Mouse (Mus musculus): ENCODE results near the gene Gm15217.

Gm15217 gene

DNA sequence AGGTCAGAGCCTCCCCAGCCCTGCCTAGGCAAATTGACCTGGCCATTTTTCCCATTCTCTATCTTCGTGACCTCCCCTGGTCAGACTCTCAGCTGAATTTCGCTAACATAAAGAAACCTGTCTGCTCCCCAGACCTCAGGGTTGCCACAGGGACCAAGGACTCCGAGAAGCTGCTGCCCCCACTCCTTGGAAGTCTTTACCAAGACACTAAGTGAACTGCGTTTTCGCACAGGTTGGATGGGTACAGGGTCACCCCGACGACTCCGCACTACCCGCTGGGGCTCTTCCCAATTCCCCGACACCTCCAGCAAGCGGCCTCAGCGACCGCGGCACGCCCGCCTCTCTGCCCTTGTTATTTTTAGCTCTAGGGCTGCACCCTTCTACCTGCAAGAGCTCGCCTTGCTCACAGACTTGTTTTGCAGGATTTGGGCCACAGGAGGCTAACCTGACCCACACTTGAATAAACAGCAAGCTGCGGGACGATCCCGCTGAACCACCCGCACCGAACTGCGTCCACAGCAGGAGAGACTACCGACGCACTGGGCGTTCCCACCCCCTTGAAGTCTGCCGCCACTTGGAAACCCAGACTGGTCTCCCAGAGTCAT, 19.0 kb downstream of the Gm15217 start:
- peak; percentile 49 for DNase-seq

DNA sequence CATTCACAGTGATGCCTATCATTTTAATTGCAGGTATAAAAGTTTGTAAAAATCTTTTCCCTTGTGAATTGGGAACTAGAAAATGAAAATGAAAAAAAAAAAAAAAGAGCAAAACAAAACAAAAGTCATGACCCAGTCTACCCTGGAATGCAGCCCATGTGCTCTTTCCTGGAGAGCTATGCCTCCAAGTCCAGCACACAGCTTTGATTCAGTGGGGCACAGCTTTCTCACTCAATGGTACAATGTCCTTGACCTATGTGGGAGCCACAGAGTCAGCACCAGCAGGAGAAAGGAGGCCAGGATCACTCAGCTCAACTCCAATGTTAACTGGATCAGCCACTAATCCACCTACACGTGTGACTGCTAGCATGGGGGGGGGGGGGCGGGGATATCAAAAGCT, 20.7 kb downstream of the Gm15217 start:
- peak; percentile 27 for DNase-seq

DNA sequence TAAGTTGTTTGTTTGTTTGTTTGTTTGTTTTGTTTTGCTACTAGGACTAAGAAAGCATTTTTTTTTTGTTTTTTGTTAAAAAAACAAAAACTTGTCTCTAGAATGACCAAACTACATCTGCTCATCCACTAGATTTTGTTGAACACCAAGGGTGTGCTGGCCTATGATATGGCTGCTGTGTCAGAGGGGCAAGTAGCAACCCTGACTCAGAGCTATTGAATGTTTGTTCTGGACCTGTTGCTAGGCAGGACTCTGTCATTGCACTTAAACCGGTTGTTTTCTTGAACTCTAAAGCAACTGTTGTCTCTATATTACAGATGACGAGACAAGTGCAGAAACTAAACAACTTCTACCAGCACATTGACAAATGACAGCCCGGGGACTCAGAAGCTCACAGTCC, 29.1 kb downstream of the Gm15217 start:
- DNase-seq = no peak

DNA sequence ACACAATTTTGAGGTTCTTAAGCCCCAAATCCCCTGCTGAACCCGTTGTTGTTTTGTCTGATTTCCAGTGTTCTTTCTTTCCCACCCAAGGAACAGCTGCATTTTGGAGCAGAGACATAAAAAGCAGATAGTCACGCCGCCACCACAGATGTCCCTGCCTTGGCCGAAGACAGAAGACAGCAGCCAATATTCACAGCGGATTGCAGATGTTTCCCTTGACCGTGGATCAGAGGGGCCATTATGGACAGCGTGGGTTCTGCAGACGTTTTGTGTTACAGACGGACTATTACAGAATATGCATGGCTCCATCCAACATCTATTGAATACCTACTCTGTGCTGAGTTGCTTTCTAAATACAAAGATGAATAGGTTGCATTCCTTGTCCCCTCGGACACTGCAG, 29.8 kb downstream of the Gm15217 start:
- no peak for DNase-seq

DNA sequence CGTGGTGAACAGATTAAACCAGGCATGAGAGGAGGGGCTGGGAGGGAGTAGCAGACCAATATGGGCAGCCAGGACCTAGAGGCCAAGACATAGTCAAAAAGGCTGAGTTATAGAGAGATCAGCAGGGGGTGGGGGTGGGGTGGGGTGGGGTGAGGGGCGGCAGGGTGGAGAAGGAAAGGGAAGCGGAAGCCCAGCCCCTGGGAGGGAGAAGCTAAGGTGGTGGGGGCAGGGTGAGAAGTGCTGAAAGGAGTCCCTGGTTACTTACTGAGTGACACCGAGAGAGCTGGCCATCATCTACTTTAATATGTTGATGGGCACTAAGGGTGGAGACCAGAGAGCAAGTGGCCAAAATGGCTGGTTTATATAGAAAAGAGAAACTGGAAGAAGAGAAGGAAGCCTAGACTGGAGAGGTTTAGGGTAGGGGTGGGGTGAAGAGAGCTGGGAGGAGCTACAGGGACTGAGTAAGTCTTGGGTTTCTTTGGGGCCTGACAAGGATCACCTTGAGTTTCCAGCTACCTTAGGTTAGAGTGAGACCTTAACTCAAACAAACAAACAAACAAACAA, 31.4 kb downstream of the Gm15217 start:
- no peak for DNase-seq

DNA sequence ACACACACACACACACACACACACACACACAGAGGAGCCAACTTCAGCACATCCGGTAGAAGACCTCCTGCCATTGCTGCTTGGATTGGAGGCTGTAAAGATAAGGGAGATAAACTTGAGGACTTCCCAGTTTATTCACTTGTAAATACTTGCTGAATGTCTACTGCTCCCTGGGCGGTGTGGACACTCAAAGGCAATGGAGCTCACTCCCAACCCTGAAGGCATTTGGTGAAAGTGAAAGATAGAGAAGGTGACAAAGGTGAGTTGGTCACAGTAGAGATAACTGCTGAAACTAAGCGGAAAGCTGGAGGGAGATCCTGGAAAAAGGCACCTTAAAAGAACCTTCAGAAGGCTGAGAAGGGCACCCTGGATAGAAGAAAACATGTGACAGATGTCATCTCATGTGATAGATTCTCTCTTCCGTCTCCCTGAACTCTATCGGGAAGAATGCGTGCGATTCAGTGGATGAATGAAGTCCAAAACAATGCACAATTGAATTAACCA, 33.3 kb downstream of the Gm15217 start:
- DNase-seq = no peak

DNA sequence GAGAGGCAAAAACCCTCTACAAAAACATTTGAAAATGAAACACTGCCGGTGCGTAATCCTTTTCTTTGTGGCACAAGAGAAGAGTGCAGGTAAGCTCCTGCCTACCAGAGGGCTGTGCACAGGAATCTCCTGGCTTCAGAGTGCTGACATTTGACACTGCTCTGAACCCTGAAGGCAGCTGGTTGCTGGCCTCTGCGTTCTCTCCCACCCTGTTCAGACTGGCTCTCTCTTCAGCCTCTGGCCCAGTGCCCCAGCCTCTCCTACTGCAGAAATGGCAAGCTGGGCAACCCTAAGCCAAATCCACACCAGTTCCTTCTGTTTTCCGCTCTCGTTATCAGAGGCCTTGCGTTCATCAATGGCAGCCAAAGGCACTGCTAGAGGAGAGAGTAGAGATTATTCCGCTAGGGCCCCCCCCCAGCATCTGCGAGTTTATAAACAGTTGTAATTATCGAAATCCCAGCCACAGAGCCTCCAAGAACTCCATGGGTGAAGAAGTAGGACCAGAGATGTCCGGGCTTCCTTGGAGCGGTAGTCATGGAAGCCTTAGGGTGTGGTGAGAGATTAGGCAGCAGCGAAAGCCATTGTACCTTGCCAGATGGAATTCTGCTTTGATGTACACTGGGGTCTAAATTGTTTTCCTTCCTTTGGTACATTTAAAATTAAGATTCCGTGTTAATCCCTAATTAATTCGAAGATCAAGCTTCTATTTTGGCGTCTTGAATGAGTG, 39.3 kb downstream of the Gm15217 start:
- peak; percentile 14 for DNase-seq

DNA sequence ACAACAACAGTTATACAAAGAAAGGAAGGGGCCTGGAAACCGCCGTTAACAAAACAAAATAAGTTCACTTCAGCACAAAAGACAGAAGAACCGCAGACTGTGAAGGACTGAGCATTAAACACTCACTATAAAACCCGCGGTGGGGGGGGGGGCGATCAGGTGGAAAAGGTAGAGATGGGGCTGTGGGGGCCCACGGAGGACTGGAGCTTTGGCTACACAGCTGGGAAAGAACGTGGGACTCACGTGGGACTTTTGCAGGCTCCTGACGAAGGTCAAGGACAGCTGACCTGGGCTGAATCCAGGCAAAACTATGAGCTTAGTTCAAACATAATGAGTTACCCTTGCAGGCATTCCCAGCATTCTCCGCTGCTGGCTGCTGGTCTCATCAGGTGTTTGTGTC, 40.1 kb downstream of the Gm15217 start:
- DNase-seq = peak; percentile 56

DNA sequence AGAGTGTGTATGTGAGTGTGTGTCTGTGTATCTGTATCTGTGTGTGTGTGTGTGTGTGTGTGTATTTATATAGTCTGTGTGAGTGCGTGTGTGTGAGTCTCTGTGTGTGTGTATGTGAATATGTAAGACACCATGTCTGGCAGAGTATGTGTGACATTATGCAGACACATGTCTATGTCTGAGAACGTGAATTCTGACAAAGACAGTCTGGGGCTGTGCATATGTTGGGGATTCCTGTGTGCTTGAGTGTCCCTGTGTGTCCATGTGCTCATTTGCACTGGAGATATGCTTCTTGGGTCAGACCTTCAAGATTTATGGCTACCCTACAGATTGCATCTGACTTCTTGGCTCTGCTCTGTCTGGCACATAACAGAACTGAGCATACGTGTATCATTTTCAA, 42.6 kb downstream of the Gm15217 start:
- DNase-seq = no peak

DNA sequence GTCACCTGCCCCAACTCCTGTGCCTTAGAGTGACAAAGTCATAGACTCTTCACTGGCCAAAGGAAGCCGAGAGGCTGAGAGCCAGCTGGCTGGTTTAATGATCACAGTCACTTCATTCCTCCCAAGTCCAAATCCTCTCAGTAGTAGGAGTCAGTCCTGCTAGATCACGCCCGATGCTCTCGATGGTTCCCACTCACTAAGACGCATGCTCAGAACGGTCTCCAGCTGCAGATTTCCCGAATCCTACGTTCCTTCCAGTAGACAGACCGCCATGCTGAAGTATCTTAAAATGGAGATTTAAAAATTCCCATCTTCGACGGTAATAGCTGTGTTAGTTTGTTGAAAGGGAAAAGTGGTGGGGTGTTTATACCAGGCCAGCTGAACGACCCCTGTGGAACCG, 48.0 kb downstream of the Gm15217 start:
- no peak for DNase-seq

DNA sequence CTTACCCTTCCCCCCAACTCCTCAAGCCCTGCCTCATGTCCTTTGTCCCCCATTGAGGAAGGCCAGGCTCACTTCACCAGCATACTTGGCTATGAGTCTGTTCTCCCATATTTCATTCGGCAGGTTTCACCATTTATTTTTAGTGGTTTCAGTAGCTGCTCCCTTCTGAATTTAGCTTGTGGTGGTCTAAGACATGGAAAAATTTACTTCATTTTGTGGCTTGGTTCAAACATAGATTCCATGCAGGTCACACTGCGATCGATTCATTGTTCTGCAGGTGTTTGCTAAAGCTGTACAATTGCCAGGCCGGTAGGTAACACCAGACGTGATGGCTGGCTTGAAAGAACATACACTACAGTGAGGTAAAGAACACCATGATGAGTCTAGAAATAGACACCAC, 51.0 kb downstream of the Gm15217 start:
- DNase-seq = no peak

All from kidney, adult 11 months (tissue).